Mouse (Mus musculus) retina, postnatal 1 day (tissue): ENCODE results near the gene Mlycd.
A peak's percentile ranks its signal among the peaks of the same experiment; 100 is the strongest.

Experiments
- DNase-seq: peaks from one replicate; pipeline ENCODE4 v3.0.0-alpha.2; 2012

Gene Mlycd

DNA sequence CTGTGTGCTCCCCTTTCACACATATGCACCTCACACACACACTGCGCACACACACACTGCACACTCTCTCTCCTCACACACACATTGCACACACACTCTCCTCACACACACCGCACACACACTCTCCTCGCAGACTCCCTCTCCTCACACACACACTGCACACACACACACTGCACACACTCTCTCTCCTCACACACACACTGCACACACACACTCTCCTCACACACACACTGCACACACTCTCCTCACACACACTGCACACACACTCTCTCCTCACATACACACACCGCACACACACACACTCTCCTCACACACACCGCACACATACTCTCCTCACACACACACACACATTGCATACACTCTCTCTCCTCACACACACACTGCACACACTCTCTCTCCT lies 10.0 kb downstream of the Mlycd start:
- DNase-seq = no peak

DNA sequence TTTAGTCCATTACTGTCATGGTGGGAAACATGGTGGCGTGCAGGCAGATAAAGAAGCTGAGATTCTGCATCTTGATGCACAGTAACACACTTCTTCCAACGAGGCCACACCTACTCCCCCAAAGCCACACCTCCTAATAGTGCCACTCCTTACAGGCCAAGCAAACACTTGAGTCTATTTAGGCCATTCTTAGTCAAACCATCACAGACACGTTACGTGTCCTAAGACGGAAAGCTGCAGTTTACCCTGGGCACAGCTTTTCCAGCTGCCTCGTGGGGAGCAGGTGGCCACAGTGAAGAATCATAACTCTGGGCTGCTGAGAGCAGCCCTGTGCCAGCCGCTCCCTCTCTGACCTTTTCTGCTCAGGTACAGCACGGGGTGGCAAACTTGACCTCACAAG lies 13.6 kb downstream of the Mlycd start:
- no peak for DNase-seq

DNA sequence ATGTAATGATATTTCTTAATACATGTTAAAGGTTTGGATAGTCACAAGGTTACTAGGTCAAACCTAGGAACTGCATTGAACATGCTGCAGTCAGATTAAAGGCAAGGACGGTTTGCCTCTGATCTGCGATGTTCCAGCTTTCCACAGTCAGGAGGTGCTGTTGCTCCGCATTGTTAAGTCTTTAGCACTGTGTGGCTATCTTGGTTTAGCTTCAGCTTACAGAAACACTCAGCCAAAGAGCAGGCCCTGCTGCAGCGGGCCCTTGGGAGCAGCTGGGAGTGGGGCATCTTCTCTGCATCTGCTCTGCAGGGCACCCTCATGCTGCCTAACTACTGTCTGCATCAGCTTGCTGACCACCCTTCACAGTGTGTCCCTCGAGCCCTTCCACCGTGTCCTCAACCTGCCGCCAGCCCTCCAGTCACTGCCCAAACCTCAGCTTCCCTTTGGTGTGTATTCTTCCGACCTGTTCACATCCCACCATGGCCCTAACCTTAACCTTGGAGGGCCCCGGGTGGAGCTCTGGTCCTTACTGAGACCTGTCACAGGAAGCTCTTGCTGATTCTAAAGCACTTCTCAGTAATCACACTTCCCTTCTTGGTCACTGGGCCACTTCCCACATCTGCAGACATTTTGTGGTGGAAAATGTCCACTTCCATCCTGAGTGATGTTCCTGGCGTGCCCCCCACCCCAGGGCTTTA lies 17.5 kb downstream of the Mlycd start:
- DNase-seq = no peak

DNA sequence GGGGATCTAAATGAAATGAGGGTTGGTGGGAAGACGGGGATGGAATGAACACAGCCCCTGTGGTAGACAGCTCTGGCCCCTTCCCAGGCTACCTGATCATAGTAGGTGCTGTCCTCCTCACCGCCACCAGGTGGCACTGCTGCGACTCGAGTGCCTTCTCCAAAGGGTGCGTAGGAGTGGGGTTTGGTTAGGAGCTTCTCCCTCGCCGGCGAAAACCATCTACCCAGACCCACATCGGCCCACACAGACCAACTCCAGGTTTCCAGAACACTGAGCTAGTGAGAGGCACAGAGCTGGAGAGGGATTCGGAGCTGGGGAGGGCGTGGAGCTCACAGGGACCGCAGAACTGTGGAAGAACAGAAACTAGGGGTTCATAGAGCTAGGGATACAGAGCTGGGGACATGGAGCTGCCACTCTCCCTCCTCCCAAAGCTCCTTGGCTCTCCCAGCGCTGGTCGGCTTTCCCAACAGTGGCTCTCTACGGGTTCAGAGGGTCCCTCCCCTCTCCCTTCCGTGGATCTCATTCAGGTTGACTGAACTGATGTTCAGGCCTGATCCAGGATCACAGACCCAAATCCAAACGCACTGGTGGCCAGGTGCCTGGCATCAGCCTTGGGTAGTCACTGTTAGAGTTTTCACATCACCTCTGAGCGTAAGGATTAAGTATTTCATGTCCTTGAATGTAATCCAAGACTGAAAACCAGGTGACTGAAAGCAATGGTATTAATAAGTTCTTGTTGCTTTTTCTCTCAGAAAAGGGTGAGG lies 18.2 kb downstream of the Mlycd start:
- DNase-seq = peak; percentile 84

DNA sequence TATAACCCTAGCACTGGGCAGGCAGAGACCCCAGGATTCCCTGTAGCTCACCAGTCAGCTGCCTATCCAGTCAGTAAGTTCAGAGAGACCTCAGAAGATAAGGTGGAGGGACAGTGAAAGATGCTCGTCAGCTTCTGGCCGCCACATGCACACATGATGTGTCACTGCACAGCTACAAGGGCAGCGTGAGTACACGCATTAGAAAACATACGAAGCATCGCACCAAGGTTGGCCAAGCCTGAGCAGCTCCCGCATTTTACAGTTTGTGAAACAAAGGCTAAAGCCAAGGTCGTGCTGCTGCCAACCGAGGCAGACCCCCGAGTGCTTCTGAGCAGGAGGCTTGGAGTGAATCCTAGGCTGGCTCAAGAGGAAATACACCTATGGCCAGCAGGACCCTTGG lies 18.9 kb downstream of the Mlycd start:
- DNase-seq = no peak

DNA sequence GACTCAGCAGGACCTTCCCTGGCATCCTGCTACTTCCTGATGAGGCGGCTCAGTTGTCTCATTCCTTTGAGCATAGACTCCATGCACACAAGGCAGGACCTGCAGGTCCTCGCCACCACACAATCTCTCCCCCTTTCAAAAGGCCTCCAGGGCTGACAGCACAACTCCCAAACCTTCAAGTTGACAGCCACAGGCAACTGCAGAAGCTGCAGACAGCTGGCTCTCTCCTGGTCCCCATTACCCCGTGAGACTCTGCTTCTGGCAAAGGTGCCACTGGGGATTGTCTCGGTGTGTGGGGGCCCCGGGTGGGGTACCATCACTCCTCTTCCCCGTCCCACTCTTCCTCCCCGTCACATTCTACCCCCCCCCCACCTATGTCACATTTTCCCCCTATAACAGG lies 25.6 kb downstream of the Mlycd start:
- DNase-seq = no peak

DNA sequence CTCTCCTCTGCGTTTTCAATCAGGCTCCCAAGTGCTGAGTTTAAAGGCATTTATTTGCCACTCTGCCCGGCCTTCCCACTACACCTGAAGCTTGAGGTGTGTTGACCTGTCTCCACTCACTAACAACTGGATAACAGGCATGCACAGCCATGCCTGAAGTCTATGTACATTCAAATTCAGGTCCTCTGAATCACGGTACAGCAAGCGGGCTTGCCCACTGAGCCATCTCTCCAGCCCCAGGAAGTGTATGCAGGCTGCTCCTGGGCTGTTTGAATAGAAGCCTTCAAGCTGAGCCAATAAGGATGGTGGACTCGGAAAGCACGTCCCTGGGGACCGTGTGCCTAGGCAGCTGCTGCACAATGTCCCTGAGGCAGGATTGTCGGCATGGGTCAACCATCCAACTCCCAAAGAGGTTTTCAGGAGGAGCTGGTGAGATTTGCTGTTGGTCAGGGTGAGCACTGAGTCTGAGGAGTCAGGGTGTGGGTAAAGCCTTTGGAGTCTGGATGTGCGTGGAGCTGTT lies 27.0 kb downstream of the Mlycd start:
- DNase-seq = no peak

DNA sequence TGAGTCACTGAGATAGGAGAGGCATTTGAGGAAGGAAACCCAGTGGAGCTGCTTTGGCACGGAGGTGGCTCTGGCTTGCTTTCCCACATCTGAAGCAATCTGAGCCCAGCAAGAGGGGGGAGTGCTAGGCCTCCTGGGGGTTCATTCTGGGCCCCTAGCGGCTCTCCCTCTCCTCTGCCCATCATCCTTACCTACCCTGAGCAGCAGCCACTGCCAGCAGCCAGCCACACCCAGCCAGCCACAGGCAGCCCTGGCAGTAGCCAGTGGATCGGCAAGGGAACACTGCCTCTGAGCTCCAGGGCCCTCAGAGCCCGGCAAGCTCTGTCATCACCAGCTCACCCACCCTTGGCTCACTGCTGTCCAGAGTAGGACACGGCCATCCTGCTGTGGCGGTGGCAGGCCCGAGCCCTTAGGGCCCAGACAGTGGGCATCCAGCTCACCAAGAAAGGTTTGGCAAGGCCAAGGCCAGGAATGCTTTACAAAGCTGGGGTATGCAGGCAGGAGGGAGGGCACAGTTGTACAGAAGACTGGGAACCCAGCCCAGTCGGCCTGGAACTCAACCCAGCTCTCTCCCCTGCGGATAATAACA lies 27.5 kb downstream of the Mlycd start:
- no peak for DNase-seq

DNA sequence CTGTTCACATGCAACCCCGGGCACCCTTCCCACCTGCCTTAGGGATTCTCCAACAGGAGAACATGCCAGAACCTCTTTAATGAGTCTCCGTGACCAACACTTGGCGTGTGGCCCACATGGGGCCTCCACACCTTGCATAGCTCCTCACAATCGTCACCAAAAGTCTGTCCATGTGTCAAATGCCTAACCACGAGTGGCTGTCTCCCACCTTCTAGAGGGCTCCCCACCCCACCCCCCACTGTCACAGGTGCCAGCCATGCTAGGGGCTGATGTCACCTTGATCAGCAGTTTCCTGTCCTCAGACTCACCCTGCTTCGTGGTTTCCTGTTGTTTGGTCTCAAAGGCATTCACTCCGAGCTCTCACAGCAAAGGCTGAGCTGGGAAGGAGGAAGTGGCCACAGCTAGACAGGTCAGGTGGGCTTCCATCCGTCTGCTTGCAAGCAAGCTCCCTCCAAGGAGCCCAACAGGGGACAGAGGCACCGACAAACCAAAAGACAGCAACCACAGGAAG lies 29.0 kb downstream of the Mlycd start:
- no peak for DNase-seq

DNA sequence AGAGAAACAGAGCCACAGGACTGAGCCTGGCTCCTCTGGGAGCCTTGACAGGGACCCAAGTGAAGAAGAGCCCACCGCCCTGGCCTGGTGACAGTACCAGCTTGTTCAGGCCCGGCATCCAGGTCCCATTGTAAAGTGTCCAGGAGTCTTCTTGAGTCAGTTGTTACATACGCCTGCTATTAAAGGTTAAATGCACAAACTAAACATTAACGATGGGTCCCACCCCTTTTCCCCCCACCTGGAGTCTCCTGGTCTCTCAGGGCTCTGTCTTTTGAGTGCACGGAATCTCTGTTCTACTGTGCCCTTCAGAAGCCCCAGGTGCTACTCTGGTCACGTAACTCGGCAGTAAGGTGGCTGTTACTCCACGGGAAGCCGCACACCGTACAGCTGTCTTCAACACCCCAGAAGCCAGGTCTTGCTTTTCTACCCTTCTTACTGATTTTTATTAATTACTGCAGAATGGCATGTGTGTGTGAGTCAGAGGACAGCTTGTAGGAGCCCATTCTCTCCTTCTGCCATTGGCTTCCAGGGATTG lies 29.6 kb downstream of the Mlycd start:
- no peak for DNase-seq

DNA sequence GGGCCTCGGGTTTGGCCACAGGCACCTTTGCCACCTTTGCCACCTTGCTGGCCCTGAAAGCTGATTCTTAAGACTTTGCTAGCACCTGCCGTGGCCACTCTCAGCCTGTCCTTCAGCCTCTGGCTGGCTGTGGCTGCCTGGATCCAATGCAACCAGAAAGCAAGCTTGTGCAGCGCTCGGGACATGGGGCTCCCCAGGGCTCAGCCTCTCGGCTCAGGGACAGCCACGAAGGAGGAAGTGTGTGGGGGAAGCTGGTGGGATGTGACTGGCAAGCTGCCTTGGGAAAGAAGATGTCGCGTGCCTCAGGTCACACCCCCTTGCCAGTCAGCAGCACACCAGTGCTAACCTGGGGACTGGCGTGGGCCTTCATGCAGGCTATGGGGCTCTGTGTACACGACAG lies 30.1 kb downstream of the Mlycd start:
- no peak for DNase-seq

DNA sequence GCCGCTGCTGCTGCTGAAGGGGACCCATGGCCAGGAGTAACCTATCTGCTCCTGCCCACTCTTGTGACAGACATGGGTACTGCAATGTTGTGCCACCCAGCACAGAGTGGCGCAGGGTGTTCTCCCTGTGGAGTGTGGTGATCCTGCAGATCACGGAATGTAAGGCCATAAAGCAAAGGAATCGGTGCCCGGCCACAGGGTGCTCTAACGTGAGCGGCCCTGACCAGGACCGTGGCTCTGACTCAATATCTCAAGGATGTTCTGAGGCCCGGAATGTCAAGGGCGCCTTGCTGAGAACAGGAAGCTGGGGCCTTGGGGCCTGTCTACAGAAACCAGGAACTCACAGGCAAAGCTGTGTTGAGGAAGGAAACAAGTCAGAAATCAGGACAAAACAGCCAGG lies 30.9 kb downstream of the Mlycd start:
- DNase-seq = no peak

DNA sequence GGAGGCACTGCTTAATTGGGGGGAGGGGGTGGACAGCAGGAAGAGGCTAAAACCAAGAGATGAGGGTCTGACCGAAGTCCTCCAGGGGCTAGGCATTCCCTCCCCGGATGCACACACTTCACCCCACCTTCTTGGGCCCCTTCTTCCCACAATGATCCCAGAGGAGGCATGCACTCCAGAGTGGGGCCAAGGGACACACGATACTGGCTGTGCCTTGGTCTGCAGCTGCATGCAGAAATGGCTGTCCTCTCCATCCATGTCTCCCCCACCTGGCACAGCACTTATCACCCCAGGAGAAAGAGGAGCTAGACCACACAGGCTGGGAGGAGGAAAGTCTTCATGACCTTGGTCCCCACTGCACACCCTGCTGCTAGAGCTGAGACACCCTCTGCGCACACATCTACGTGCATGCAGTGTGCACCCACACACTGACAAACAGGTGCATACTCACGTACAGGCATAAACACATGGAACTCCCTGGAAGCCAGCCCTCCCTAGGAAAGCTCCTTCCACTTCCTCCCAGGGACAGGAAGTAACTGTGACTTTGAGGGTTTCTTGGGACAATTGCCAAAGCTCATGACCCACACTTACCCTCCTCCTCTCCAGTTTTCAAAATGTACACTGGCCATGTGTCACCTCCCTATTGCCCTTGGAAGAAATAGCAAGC lies 31.5 kb downstream of the Mlycd start:
- DNase-seq = no peak

DNA sequence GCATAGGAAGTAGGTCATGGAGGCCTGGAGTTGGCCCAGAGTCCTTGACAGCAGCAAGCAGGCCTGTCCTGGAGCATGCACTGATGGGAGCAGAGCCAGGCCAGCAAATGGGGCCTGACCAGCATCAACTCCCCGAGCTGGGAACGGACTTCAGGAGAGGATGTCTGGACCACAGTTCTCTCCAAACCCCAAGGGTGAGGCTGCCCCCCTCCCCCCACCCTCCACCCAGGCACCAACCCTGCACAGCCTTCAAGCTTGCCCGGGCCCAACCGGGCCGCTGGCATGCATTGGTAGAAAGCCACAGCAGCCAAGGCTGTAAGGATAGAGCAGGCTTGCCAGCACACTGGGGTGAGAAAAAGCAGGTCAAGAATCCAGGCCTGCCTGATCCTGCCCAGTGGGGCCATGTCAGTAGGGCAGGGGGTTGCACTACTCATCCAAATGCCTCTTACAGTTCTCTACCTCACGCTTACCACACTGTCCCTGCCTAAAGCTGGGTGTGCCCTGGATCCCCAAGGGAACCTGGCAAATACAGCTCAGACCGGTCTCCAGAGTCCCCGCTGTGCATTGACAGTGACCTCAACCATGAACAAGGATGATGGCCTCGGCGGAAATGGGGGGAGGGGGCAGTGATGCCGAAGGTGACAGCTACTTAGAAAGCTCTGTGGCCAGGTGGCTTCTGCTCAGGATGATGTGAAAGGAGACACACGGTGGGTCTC lies 33.1 kb downstream of the Mlycd start:
- DNase-seq = no peak

DNA sequence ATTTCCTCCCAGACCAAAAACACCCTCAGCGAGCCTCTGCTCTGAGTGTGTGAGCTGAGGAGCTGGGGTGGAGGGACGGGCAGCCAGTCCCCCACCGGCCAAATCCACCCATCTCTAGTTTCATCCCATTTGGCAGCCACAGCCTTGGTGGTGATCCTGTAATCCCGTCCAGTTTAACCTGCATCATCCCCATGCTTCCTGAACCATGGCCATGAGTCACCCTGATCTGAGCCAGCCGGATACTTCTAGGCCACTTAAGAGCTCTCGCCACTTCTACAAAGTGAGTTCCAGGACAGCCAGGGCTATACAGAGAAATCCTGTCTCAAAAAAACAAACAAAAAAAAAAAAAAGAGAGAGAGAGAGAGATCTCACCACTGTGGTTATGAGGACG lies 33.7 kb downstream of the Mlycd start:
- no peak for DNase-seq

DNA sequence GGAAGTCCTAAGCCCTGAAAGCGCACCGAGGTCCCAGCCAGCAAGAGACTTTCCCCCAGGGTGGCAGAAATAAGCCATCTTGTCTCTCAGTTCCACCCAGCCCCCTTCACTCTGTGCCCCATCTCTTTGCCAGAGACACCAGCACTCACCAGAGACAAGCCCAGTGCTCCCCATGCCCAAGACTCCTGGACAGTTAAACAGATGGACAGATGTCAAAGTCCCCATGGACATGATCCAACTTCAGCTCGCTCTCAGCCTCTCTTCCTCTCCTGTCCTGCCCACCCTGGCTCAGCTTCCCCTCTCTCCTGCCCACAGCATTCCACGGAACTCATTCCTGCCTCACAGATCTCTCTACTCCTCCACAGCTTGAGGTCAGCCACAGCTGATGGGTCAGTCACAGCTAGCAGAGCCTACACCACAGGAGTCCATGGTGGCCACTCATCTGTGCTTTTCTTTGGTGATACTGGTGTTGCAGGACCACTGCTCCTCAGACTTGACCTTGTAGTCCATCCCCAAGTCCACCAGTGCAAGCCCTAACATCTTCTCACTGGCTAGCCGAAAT lies 34.2 kb downstream of the Mlycd start:
- DNase-seq = no peak

DNA sequence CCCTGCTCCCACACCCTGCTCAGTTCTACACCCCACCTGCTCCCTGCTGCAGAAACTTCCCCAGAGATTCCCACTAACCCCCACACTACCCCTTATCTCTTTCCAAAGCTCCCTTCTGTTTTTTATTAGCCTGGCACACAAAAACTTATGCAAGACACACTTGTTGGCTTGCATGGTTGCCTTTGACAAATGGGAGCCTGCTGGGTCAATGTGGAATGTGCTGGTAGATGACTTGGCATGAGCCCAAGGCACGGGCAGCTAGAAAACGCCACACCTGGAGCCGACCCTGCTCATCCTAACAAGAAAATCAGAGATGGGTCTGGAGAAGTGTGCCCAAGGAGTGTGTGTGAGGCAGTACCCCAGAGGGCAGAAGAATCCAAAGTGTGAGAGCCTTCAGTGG lies 34.9 kb downstream of the Mlycd start:
- no peak for DNase-seq

DNA sequence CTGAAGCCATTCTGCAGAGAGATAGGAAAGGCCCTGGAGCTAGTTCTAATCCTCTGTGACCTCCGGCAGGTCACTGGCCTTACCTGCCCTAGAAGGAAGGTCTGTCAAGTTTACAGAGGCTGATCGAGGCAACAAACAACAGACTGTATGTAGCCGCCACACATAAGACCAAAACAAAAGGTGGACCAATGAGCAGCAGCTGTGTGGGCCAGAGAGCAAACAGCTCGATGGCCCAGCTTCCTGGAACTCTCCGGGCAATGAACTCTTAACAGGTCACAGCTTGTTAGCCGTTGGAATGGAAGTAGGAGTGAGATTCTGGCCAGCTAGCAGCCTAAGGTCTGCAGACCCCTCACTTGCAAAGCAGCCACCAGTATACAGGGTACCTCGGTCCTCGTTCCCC lies 35.6 kb downstream of the Mlycd start:
- no peak for DNase-seq

DNA sequence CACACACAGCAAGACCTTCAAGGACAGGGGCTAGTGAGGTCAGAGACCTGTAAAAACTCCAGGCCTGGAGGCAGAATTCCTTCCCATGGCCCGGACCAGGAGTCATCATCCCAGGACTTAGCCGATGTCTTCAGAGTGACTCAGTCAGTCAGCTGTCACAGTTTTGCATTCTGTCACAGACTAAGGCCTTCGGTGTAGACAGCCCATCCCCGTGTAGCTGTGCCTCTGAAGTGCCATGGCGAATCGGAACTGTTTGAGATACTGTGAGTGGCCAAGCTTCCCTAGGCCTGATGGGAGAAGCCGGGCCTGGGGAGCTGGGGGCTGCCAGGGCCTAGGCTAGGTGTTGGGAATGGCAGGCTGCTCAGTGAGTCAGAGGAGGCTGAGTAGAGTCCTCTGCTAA lies 36.0 kb downstream of the Mlycd start:
- no peak for DNase-seq

DNA sequence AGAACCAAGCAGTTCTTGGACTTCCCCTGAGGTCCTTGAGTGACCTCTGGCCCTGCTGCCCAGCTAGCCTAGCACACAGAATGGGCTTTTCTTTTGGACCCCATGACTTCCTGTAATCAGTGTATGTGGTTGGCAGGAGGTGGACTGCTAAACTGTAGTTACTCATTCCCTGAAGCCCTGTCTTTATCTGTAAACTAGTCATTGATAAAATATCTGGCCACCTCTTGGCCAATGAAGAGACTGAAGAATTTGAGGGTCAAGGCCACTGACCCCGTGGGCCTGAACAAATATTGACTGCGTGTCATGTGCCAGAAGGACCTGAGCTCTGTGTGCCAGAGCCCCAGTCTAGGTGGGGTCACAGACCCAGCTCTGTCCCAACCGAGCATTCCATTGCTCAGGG lies 37.7 kb downstream of the Mlycd start:
- no peak for DNase-seq

DNA sequence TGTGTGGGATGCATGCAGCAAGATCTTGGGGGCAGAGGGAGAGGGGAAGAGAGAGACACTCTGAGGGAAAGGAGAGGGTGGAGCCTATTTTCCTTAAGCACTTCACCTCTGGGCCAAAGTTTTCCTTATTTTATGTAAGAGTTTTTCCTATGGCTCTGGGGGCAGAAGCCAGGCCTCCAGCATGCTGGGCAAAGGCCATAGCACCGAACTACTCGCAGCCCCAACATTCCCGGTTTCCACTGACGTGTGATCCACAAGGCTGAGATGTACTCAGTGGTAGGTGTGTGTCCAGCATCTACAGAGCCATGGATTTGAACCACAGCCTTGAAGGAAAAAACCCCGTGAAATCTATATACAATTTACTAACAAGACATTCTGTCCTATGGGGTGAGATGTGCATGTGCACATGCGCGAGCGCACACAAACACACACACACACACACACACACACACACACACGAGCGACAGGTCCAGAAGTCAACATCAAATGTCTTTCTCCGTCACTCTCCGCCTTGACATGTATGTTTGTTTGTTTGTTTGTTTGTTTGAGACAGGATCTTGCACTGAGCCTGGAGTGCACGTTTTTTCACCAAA lies 39.0 kb downstream of the Mlycd start, which contains the start of gene Osgin1:
Gene Osgin1 (plus strand): TSS at position 543 of the 593 bp plus-strand sequence.
- DNase-seq = no peak

DNA sequence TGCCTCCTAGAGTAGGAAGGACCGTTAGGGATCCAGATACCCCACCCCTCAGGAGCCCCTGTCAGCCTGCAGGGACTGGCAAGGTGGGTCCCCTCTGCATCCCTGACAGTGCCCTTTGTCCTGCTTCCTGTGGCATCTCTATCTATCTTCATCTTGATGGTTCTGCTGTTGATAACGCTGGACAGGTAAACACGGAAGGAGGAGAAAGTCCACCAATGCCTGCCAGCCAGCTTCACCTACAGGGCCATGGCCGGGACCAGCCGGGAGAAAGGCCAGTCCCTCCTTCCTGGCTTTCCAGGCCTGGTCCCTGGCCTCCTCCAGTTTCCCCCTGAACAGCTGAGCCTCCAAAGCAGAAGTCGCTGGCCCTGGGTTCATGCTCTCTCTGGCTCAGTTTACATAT lies 39.9 kb downstream of the Mlycd start:
- no peak for DNase-seq
